Mouse (Mus musculus) heart, postnatal 0 days (tissue): ENCODE measurements around the gene Thnsl2.

Experiments
- CTCF ChIP-seq: IDR thresholded peaks from 2 replicates; pipeline ENCODE4 v1.5.1; 2016; ENCODE audit warnings: antibody characterized with exemption, control low read depth, low read depth
- EP300 ChIP-seq: IDR thresholded peaks from 2 replicates; pipeline ENCODE4 v1.6.1; 2016; ENCODE audit warnings: antibody characterized with exemption, low read depth

DNA sequence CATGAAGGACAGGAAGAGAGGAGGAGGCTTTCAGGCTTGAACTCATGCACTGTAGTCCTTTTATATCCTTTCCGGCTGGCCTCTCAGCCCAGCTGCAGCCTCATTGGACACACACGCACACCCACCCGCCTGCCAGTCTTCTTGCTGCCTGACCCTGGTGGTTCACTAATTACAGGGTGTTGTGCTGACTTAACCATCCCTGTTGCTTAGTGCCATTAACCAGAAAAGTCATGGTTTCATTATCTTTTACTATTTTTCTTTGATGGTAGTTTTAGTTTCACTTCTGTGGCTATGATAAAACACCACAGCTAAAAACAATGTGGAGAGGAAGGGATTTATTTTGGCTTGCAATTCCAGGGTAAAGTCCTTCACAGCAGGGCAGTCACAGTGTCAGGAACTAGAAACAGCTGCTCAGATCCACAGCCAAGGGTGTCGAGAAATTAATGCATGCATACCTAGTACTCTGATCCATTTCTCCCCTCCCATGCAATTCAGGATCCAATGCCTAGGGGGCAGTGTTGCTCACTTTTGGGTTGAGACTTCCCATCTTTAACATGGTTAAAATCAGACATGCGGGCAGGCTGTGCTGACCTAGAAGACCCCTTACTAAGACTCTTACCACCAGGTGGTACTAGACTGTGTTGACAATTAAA, 12.6 kb upstream of the Thnsl2 start:
- TF ChIP-seq CTCF = peak; percentile 42
- no peak for TF ChIP-seq EP300
